Mouse (Mus musculus): Measurements from ENCODE around the gene Iqsec1.

DNA sequence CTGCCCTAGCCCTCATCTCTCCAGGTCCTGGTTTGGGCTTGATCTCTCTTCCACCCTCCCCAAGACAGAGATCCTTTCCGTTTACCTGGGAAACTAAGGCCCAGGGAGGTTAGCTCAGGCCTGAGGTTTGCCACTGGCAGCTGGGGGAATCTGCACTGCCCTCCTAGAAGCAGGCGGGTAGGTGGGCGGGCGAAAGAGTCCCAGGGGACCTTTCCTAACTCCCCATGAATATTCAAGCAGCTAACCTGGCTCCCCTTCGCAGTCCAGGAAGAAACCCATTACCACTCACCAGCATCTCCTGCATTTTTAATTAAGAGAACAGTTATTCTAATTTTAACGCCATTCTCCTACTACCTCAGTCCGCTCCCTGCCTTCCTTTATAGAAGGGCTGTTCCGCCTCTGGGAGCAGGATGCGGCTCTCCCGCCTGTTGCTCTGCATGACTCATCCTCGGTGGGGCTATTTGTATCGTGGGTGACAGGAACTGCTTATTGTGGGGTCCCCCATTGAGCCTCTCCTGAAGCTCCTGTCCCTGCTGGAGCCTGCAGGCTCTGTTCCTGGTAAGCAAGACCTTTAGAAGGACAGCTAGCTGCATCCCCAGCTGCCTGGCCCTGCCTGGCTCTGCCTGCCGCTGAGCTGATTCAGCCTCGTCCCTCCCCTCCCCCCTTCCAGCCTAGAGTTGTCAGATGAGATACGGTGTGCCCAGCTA is 12.5 kb upstream of the Iqsec1 start:
- TF ChIP-seq POLR2A (IDR thresholded peaks at IDR 0.05; ENCODE audit: control insufficient read depth, extremely low read depth, insufficient read depth, low read length, poor library complexity) (no peak), CTCF (IDR thresholded peaks at IDR 0.05; ENCODE audit: borderline replicate concordance, control insufficient read depth, extremely low read depth, insufficient read depth, low read length, poor library complexity) (no peak)
